Mouse (Mus musculus) midbrain, embryonic 14.5 days (tissue): ENCODE measurements around the gene Adgrg5. TPM values are rescaled to one million over a fixed set of nuclear protein-coding genes. Genes with fewer than 3 reads are reported as not detected.

ENCODE experiments used
- ATAC-seq: fragments of 200-750 bp; cut with Nextera tagmentation; 2 replicates; pipeline ENCODE4 v1.8.0; 2017; ENCODE audit warnings: moderate number of reproducible peaks, moderate library complexity; ENCODE audit not compliant: low FRiP score, low TSS enrichment
- DNase-seq: peaks from one replicate; pipeline ENCODE4 v3.0.0-alpha.2; 2015
- H3K27ac ChIP-seq: fragments of 300-500 bp; sonication (generic); replicated peaks from 2 replicates; pipeline ENCODE4 v1.5.1; 2014; ENCODE audit warnings: mild to moderate bottlenecking, low read depth, low read length, moderate library complexity
- H3K27me3 ChIP-seq: fragments of 300-500 bp; sonication (generic); 2 replicates; pipeline ENCODE4 v1.6.1; 2014; ENCODE audit warnings: low read length, control low read depth, mixed read lengths; ENCODE audit not compliant: control insufficient read depth, insufficient read depth
- H3K36me3 ChIP-seq: fragments of 300-500 bp; sonication (generic); 2 replicates; pipeline ENCODE4 v1.6.1; 2014; ENCODE audit warnings: low read length, control low read depth; ENCODE audit not compliant: control insufficient read depth, insufficient read depth
- H3K4me1 ChIP-seq: fragments of 300-500 bp; sonication (generic); 2 replicates; pipeline ENCODE4 v1.6.1; 2014; ENCODE audit warnings: mild to moderate bottlenecking, antibody characterized with exemption, low read length, control low read depth; ENCODE audit not compliant: control insufficient read depth, insufficient read depth
- H3K4me2 ChIP-seq: fragments of 300-500 bp; sonication (generic); 2 replicates; pipeline ENCODE4 v1.6.1; 2014; ENCODE audit warnings: mild to moderate bottlenecking, low read length, moderate library complexity
- H3K4me3 ChIP-seq: fragments of 300-500 bp; sonication (generic); replicated peaks from 2 replicates; pipeline ENCODE4 v1.5.1; 2014; ENCODE audit warnings: low read depth, low read length
- H3K9ac ChIP-seq: fragments of 300-500 bp; sonication (generic); replicated peaks from 2 replicates; pipeline ENCODE4 v1.6.1; 2014; ENCODE audit warnings: mild to moderate bottlenecking, low read length, moderate library complexity
- H3K9me3 ChIP-seq: fragments of 300-500 bp; sonication (generic); 2 replicates; pipeline ENCODE4 v1.6.1; 2016; ENCODE audit warnings: low read length, control low read depth, mixed read lengths; ENCODE audit not compliant: control insufficient read depth
- WGBS: fragments of 180-500 bp; shearing (Covaris S2); extraction: QIAGEN DNeasy Blood & Tissue Kit; methylation state at CpG from one replicate; pipeline ENCODE4 v1.1.7; 2014; 5-methylcytosine and 5-hydroxymethylcytosine counted together
- polyA plus RNA-seq: library from polyadenylated mRNA; unstranded; fragments of >200 nt; fragmentation: Nextera tagmentation; extraction: Ambion mirVana; gene quantifications from 2 replicates; pipeline ENCODE4 v1.2.1, GENCODE M21; 2014

The Adgrg5 gene
- polyA plus RNA-seq, 1 experiment from 2014 or later: 0.12 TPM

GRCm38 (mm10) chr8:94950046-94950445 lies 26.6 kb downstream of the Adgrg5 start:
- H3K4me2 ChIP-seq: no peak overlapping the region
- H3K9me3 ChIP-seq: no peaks in the 10 kb centered on the region
- no peak overlapping the region for H3K4me3 ChIP-seq
- H3K27me3 ChIP-seq: no peaks in the 10 kb centered on the region
- H3K9ac ChIP-seq: no peak overlapping the region
- ATAC-seq: peak; percentile 80; the same call in 1 of the 2 replicates
- 17% methylated on average over 4 of the region's 4 CpGs for WGBS
- no peak overlapping the region; the same call in 1 of the 2 replicates for H3K27ac ChIP-seq
- DNase-seq: peak; percentile 90
- no peaks in the 10 kb centered on the region for H3K36me3 ChIP-seq
- no peaks in the 10 kb centered on the region for H3K4me1 ChIP-seq

- ATAC-seq (peak; percentile 34; the same call in 1 of the 2 replicates), DNase-seq (no peak)
- Histone ChIP-seq H3K36me3 (no peaks in the 10 kb centered on the region), H3K9ac (no peak overlapping the region), H3K4me2 (no peak overlapping the region), H3K27ac (no peak overlapping the region; the same call in 1 of the 2 replicates), H3K9me3 (no peaks in the 10 kb centered on the region), H3K4me3 (no peak overlapping the region), H3K4me1 (no peaks in the 10 kb centered on the region), H3K27me3 (no peaks in the 10 kb centered on the region)
- WGBS: 75% methylated on average over 5 of the region's 5 CpGs
Observed at GRCm38 (mm10) chr8:94950458-94950857, 27.0 kb downstream of the Adgrg5 start.

DNA sequence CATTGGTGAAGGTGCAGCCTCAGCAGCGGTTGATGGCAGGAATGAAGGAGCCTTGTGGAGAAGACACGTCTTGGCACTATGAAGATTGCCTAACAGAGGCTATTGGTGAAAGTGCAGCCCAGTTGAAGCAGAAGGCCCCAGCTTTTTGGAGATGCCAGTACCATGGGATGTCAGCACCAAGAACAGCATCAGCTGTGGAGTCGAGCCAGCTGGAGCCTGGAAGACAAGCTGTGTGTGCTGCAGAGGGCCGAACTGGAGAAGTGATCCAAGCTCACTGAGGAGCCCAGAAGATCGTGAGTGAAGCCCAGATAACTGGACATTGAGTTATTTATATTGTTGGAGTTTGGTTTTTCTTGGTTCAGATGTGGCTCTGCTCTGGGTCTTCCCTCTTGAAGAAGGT lies 28.6 kb downstream of the Adgrg5 start:
- Histone ChIP-seq H3K27me3 (no peaks in the 10 kb centered on the region), H3K4me1 (no peaks in the 10 kb centered on the region), H3K4me3 (no peak overlapping the region), H3K9me3 (no peaks in the 10 kb centered on the region), H3K27ac (no peak overlapping the region), H3K4me2 (no peak overlapping the region), H3K9ac (no peak overlapping the region), H3K36me3 (no peaks in the 10 kb centered on the region)
- WGBS: 90% methylated on average over 5 of the region's 5 CpGs
- ATAC-seq (no peak), DNase-seq (no peak)

DNA sequence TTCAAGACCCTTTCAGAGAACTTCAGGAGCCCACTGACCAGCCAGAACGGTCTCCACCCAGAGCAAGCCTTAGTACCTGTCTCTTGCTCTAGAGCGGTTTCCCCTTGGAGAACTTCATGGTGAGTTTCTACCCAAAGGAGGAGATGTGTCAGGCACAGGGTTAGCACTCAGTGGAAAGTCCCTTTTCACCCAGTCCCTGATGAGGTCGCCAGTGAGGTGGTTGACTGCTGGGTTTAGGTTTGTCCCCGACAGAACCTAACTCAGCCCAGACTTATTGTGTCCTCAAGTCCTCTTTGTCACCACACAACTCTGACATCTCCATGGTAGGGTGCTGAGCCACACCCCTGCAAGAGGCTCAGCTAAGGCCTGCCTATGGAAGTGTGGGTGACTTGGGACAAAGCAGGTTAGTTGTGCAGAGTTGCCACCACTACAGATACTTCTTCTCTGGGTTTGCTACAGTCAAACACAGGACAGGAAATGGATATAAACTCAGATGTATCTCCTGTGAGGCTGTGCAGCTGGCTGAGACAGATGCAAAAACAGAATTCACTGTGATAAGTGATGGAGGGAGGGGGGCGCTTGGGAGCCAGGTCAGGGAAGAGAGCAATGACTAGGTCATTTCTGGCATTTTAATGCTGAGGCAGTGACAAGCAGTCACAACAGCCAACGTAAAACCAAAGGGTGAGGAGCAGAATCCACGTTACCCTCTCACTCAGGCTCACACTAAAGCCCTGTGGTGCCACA lies 30.3 kb downstream of the Adgrg5 start:
- no peaks in the 10 kb centered on the region for H3K4me1 ChIP-seq
- H3K9me3 ChIP-seq: no peaks in the 10 kb centered on the region
- H3K27me3 ChIP-seq: no peaks in the 10 kb centered on the region
- DNase-seq (no peak), ATAC-seq (no peak)
- no peaks in the 10 kb centered on the region for H3K36me3 ChIP-seq
- no peak overlapping the region for H3K9ac ChIP-seq
- 74% methylated on average over 7 of the region's 7 CpGs for WGBS
- H3K4me3 ChIP-seq: no peak overlapping the region
- no peak overlapping the region for H3K27ac ChIP-seq
- no peak overlapping the region for H3K4me2 ChIP-seq

- no peaks in the 10 kb centered on the region for H3K36me3 ChIP-seq
- H3K9ac ChIP-seq: no peak overlapping the region
- DNase-seq (peak; percentile 52), ATAC-seq (no peak)
- H3K4me1 ChIP-seq: no peaks in the 10 kb centered on the region
- H3K27ac ChIP-seq: no peak overlapping the region
- no peaks in the 10 kb centered on the region for H3K27me3 ChIP-seq
- H3K9me3 ChIP-seq: no peaks in the 10 kb centered on the region
- H3K4me2 ChIP-seq: no peak overlapping the region
- WGBS: 74% methylated on average over 7 of the region's 7 CpGs
- no peak overlapping the region for H3K4me3 ChIP-seq
Observed at GRCm38 (mm10) chr8:94954368-94954737, 30.9 kb downstream of the Adgrg5 start.

DNA sequence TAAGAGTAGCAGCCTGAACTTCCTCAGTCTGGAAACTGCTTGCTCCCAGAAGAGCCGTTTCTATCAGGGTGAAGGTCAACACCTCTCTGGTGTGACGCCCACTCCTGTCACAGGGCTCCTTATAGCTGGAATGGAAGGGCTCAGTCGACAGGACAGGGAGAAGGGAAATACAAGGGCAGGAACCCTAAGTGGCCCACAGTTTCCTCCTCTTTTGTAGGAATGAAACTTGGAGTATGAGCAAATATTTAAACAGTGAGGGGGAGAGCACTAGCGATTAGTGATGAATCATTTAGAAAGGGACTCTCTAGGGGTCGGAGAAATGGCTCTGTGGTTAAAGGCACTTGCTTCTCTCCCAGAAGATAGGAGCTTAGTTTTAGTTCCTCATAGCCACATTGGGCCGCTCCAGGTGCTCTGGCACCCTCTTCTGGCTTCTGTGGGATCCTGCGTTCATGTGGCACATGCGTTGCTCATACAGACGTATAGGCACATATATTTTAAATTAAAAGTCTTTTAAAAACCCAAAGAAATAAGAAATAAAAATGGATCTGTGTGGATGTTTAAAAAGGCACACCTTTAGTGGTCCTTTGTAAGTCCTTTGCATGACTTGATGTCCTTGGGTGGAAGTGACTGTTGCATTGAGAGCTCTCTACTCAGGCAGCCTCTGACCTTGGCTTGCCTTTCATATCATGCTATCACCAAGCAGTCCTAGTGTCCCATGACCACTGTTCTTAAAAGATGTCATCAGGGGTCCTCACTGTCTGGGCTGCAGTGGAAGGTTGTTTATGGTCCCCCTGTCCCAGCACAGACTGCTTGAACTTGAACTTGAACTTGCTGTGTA lies 31.6 kb downstream of the Adgrg5 start:
- DNase-seq (peak; percentile 70), ATAC-seq (no peak)
- H3K36me3 ChIP-seq: no peaks in the 10 kb centered on the region
- H3K4me1 ChIP-seq: no peaks in the 10 kb centered on the region
- no peak overlapping the region for H3K27ac ChIP-seq
- no peak overlapping the region for H3K4me3 ChIP-seq
- WGBS: 44% methylated on average over 9 of the region's 9 CpGs
- no peaks in the 10 kb centered on the region for H3K27me3 ChIP-seq
- no peaks in the 10 kb centered on the region for H3K9me3 ChIP-seq
- H3K9ac ChIP-seq: no peak overlapping the region
- H3K4me2 ChIP-seq: no peak overlapping the region

GRCm38 (mm10) chr8:94956078-94956574 lies 32.6 kb downstream of the Adgrg5 start:
- 92% methylated on average over 1 of the region's 1 CpGs for WGBS
- DNase-seq (no peak), ATAC-seq (no peak)
- Histone ChIP-seq H3K9me3 (no peaks in the 10 kb centered on the region), H3K9ac (no peak overlapping the region), H3K4me2 (no peak overlapping the region), H3K27me3 (no peaks in the 10 kb centered on the region), H3K27ac (no peak overlapping the region), H3K4me1 (no peaks in the 10 kb centered on the region), H3K4me3 (no peak overlapping the region), H3K36me3 (no peaks in the 10 kb centered on the region)

- DNase-seq (no peak), ATAC-seq (no peak)
- Histone ChIP-seq H3K4me3 (no peak overlapping the region), H3K36me3 (no peaks in the 10 kb centered on the region), H3K4me2 (no peak overlapping the region), H3K9me3 (no peaks in the 10 kb centered on the region), H3K9ac (no peak overlapping the region), H3K27ac (no peak overlapping the region), H3K4me1 (no peaks in the 10 kb centered on the region), H3K27me3 (no peaks in the 10 kb centered on the region)
- WGBS: 88% methylated on average over 1 of the region's 1 CpGs
Observed at GRCm38 (mm10) chr8:94962201-94962600, 38.7 kb downstream of the Adgrg5 start.
